Mouse (Mus musculus) heart, adult 2 months (tissue): ENCODE measurements around the gene Ptpn13.

Experiments used
- CTCF ChIP-seq: fragments of 200-600 bp; IDR thresholded peaks from 2 replicates; pipeline ENCODE4 v1.8.1; 2022; ENCODE audit warnings: antibody characterized with exemption, mild to moderate bottlenecking, moderate library complexity
- EP300 ChIP-seq: fragments of 200-500 bp; IDR thresholded peaks from 2 replicates; pipeline ENCODE4 v1.6.1; 2011; ENCODE audit warnings: low read depth, low read length, control low read depth; ENCODE audit not compliant: insufficient read depth
- POLR2A ChIP-seq: fragments of 200-500 bp; IDR thresholded peaks from 2 replicates; pipeline ENCODE4 v1.6.1; 2011; ENCODE audit warnings: mild to moderate bottlenecking, low read depth, low read length, control low read depth; ENCODE audit not compliant: insufficient read depth

- no peak for TF ChIP-seq POLR2A
- TF ChIP-seq CTCF, result no peak
- no peak for TF ChIP-seq EP300
Observed at GRCm38 (mm10) chr5:103501839-103502238, 76.8 kb downstream of the Ptpn13 start.
